Mouse (Mus musculus) heart, embryonic 10.5 days (tissue): Measurements from ENCODE around the gene Wdr1. TPM values are rescaled to one million over a fixed set of nuclear protein-coding genes. Genes with fewer than 3 reads are reported as not detected.

Experiments used
- DNase-seq: peaks from one replicate; pipeline ENCODE4 v3.0.0-alpha.2; 2017; ENCODE audit warnings: low spot score
- H3K27ac ChIP-seq: fragments of 300-500 bp; sonication (generic); 2 replicates; pipeline ENCODE4 v1.5.1; 2016; ENCODE audit warnings: mild to moderate bottlenecking
- H3K27me3 ChIP-seq: fragments of 300-500 bp; sonication (generic); 2 replicates; pipeline ENCODE4 v1.6.1; 2016; ENCODE audit warnings: mild to moderate bottlenecking; ENCODE audit not compliant: poor library complexity, insufficient read depth, severe bottlenecking
- H3K36me3 ChIP-seq: fragments of 300-500 bp; sonication (generic); 2 replicates; pipeline ENCODE4 v1.6.1; 2016; ENCODE audit warnings: mild to moderate bottlenecking, moderate library complexity
- H3K4me1 ChIP-seq: fragments of 300-500 bp; sonication (generic); 2 replicates; pipeline ENCODE4 v1.6.1; 2016; ENCODE audit warnings: mild to moderate bottlenecking
- H3K4me3 ChIP-seq: fragments of 300-500 bp; sonication (generic); 2 replicates; pipeline ENCODE4 v1.5.1; 2016; ENCODE audit warnings: mild to moderate bottlenecking, moderate library complexity
- H3K9me3 ChIP-seq: fragments of 300-500 bp; sonication (generic); 2 replicates; pipeline ENCODE4 v1.6.1; 2016; ENCODE audit warnings: mild to moderate bottlenecking, moderate library complexity
- WGBS: fragments of 180-500 bp; shearing (Covaris S2); methylation state at CpG from one replicate; pipeline ENCODE4 v1.1.7; 2016; 5-methylcytosine and 5-hydroxymethylcytosine counted together
- polyA plus RNA-seq: library from polyadenylated mRNA; unstranded; fragments of >200 nt; fragmentation: Nextera tagmentation; extraction: Ambion mirVana; gene quantifications from 2 replicates; pipeline ENCODE4 v1.2.1, GENCODE M21; 2016

Gene Wdr1
- polyA plus RNA-seq, 1 experiment from 2014 or later, result 243 TPM

DNA sequence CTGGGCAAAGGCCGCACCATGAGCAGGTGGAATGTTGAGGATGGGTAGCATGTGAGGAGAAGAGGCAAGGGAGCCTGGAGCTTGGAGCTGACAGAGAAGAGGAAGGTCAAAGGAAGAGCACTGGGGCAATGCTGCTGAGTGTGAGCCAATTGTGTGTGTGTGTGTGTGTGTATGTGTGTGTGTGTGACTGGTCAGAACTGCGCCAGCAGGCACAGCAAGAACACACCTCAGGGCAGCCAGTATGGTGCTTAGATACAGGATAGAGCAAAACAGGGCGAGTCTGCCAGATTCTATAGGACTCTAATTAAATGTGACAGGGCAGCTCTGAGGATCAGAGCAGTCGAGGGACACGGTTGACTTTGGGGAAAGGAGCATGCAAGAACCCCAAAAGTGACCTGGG, 4.2 kb downstream of the Wdr1 start:
- peaks cover 74% of the 10 kb centered on the region for H3K4me1 ChIP-seq

DNA sequence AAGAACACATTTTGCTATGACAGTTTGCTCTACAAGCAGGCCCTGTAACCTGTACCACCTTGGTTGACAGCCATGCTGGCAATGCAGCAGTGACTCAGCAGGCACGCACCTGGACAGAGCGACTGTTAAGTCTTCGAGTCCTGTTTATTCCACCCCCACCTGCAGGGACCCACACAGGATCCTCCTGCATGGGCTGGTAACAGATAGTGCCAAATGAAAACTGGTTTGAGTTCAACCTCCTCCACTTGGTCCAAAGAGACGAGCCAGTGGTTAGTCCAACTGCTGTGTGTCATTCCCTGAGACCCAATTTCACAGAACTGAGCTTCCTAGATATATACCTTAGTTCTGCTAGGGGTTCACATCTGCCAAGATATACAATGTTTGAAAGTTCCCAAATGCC, 5.2 kb downstream of the Wdr1 start:
- peaks cover 69% of the 10 kb centered on the region for H3K36me3 ChIP-seq
- H3K9me3 ChIP-seq, result no peaks in the 10 kb centered on the region
- H3K4me1 ChIP-seq, result peaks cover 83% of the 10 kb centered on the region
- 91% methylated on average over 4 of the region's 4 CpGs for WGBS
- H3K27me3 ChIP-seq, result no peaks in the 10 kb centered on the region
- no peak overlapping the region for H3K4me3 ChIP-seq
- H3K27ac ChIP-seq, result no peak overlapping the region
- DNase-seq, result no peak

More for the DNA sequence above, 4.2 kb downstream of the Wdr1 start:
- 80% methylated on average over 5 of the region's 5 CpGs for WGBS
- no peak for DNase-seq
- Histone ChIP-seq H3K4me3 (no peak overlapping the region), H3K27me3 (no peaks in the 10 kb centered on the region), H3K36me3 (peaks cover 60% of the 10 kb centered on the region), H3K9me3 (no peaks in the 10 kb centered on the region), H3K27ac (no peak overlapping the region)

DNA sequence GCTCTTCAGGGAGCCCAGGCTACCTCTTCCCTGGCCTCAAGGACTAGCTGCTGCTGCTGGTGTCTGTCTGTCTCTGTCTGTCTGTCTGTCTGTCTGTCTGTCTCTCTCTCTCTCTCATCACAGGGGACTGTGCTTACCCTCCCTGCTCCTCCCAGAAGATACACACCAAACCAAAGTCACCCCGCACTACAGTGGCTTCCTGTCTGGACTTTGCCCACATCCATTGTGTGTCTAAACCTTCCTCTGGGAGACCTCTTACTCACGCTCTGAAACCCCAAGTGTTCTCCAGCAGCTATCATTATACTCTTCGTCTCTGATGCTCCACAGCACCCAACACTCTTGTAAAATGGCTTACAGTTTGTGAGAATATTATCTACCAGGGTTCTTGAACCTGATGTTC, 6.6 kb downstream of the Wdr1 start:
- DNase-seq, result no peak
- Histone ChIP-seq H3K9me3 (no peaks in the 10 kb centered on the region), H3K27ac (no peak overlapping the region), H3K27me3 (no peaks in the 10 kb centered on the region), H3K4me3 (no peak overlapping the region), H3K4me1 (peaks cover 81% of the 10 kb centered on the region), H3K36me3 (peaks cover 81% of the 10 kb centered on the region)
- WGBS, result 82% methylated on average over 3 of the region's 3 CpGs

DNA sequence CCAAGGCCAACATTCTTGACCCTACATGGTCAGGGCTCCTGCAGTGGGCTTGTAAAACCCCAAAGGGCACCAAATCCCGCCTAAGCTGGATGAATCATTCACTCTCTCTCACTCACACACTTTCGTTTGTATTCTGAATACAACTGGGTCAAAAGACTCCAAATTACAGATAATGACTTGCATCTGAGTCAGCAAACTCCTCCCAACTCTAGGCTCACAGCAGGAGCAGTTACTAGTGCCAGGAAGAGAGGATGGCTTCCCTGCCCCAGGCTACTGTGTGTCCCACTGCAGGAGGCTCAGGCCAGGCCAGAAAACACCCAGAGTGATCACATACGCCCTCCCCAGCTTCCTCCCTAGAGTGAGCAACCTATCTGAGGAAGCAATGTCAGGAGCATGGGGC, 9.1 kb downstream of the Wdr1 start:
- Histone ChIP-seq H3K36me3 (peaks cover 95% of the 10 kb centered on the region), H3K27ac (peak overlapping the region; percentile 67)

DNA sequence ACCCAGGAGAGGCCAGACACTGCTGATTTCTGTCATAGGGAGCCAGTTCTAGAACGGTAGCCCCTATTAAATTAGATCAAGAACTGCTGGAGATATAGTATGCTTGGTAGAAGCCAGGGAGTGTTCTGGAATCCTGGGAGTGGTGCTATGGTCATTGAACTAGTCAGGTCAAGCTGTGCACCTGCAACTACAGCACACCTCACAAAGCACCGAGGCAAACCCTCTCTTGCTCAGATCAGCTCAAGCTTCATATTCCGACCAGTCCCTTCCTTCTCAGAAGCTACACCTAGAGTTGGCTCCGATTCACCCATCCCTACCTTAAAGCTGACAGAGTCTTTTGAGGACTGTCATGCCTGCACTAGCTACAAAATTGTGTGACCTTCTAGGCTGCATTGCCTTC, 9.5 kb downstream of the Wdr1 start:
- no peaks in the 10 kb centered on the region for H3K9me3 ChIP-seq
- peak overlapping the region; percentile 38; the same call in 1 of the 2 replicates for H3K27ac ChIP-seq
- WGBS, result 90% methylated on average over 4 of the region's 4 CpGs
- H3K36me3 ChIP-seq, result peaks cover 95% of the 10 kb centered on the region
- no peak overlapping the region for H3K4me3 ChIP-seq
- H3K4me1 ChIP-seq, result peaks cover 85% of the 10 kb centered on the region
- no peaks in the 10 kb centered on the region for H3K27me3 ChIP-seq
- DNase-seq, result no peak

More for the DNA sequence above, 9.1 kb downstream of the Wdr1 start:
- 55% methylated on average over 3 of the region's 3 CpGs for WGBS
- Histone ChIP-seq H3K9me3 (no peaks in the 10 kb centered on the region), H3K4me3 (no peak overlapping the region), H3K27me3 (no peaks in the 10 kb centered on the region), H3K4me1 (peaks cover 85% of the 10 kb centered on the region)
- DNase-seq, result no peak

DNA sequence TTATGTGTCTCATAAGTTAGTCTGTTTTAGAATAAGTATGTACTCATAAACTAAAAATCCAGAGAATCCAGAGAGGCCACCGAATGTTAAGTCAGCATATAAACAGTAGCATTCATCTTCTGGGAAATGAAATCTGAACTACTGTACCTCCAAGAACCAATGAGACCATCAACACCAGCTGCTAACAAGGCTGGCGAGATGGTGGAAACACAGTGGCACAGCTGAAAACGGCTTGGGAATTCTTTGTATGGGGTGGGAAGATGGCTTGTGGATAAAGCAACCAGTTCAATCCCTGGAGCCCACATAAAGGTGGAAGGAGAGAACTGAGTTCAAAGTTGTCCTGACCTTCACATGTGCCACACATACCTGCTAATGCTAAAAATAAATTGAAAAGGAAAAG, 10.4 kb downstream of the Wdr1 start:
- no peak for DNase-seq
- 81% methylated on average over 3 of the region's 3 CpGs for WGBS
- Histone ChIP-seq H3K9me3 (no peaks in the 10 kb centered on the region), H3K27me3 (no peaks in the 10 kb centered on the region), H3K4me3 (no peak overlapping the region), H3K27ac (no peak overlapping the region), H3K36me3 (peaks cover 95% of the 10 kb centered on the region), H3K4me1 (peaks cover 87% of the 10 kb centered on the region)

DNA sequence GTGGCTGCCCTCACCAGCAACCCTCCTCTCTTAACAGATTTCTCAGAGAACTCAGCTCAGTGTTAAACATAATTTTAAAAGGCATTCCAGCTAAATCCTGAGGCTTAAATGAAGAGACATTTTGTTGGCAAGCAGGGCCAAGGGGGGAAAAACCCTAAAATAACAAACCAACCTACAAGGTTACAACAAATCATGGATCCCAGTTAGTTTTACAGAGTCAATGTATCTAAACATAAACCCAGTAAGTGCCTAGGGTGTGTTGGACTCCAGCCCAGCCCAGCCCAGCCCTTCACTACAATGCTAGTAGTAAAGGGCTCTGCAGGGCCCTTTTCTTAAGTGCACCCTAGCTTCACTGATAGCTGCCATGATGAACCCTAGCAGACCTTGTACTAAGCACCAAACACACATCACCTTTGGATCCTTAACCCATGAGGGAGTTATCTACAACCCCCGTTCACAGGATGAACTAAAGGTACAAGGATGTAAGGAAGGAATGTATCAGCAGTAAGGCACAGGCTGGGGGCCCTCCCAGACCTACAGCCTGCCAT, 12.7 kb downstream of the Wdr1 start:
- Histone ChIP-seq H3K9me3 (no peaks in the 10 kb centered on the region), H3K4me3 (no peak overlapping the region; the same call in 1 of the 2 replicates), H3K36me3 (peaks cover 97% of the 10 kb centered on the region), H3K27ac (peak overlapping the region; percentile 69; the same call in 1 of the 2 replicates), H3K27me3 (no peaks in the 10 kb centered on the region), H3K4me1 (peaks cover 75% of the 10 kb centered on the region)
- DNase-seq, result no peak
- WGBS, result 43% methylated on average over 1 of the region's 1 CpGs

DNA sequence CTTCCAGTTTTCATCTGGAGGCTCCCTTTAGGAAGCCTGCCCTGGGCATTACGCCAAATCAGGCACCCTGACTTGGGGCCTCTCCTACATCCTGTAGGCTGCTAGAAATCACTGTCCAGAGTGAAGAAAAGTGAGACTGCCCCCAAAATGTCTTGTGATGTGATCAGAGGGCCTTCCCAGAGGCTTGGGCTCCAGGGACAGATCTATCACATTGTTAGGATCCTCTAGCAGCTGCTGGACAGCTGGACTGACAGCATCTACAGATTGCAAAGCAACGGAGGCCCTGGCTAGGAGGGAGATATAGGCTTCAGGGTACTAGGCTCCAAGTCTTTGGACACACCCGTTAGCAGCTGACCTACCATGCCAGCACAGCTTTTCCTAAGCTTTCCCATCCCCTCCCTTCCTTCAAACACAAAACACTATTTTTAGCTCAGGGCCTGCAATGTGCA, 13.5 kb downstream of the Wdr1 start:
- Histone ChIP-seq H3K27me3 (no peaks in the 10 kb centered on the region), H3K36me3 (peaks cover 97% of the 10 kb centered on the region), H3K9me3 (no peaks in the 10 kb centered on the region), H3K4me1 (peaks cover 67% of the 10 kb centered on the region), H3K4me3 (no peak overlapping the region), H3K27ac (peak overlapping the region; percentile 69)
- no peak for DNase-seq
- 46% methylated on average over 3 of the region's 3 CpGs for WGBS

DNA sequence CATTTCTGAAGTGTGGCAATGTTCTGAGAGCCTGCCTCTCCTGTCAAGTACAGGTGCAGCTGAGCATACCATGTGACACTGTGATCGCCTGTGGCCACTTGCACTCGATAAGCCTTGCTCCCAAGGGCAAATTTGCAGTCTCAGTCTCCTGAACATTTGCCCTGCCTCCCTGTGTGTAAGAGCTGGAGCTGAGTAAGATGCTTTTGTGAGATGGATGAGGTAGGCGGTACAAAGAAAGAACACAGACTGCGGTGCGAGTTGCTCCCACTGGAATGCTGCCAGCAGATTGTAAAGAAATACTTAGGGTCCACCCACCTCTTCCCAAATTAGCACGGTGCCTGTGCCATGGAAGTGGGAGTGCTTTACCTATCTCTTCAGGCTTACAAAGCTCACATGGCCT, 15.6 kb downstream of the Wdr1 start:
- H3K27me3 ChIP-seq, result no peaks in the 10 kb centered on the region
- WGBS, result 48% methylated on average over 6 of the region's 6 CpGs
- H3K36me3 ChIP-seq, result peaks cover 100% of the 10 kb centered on the region
- no peaks in the 10 kb centered on the region for H3K9me3 ChIP-seq
- DNase-seq, result no peak
- H3K4me3 ChIP-seq, result no peak overlapping the region
- no peak overlapping the region for H3K27ac ChIP-seq
- peaks cover 51% of the 10 kb centered on the region for H3K4me1 ChIP-seq

DNA sequence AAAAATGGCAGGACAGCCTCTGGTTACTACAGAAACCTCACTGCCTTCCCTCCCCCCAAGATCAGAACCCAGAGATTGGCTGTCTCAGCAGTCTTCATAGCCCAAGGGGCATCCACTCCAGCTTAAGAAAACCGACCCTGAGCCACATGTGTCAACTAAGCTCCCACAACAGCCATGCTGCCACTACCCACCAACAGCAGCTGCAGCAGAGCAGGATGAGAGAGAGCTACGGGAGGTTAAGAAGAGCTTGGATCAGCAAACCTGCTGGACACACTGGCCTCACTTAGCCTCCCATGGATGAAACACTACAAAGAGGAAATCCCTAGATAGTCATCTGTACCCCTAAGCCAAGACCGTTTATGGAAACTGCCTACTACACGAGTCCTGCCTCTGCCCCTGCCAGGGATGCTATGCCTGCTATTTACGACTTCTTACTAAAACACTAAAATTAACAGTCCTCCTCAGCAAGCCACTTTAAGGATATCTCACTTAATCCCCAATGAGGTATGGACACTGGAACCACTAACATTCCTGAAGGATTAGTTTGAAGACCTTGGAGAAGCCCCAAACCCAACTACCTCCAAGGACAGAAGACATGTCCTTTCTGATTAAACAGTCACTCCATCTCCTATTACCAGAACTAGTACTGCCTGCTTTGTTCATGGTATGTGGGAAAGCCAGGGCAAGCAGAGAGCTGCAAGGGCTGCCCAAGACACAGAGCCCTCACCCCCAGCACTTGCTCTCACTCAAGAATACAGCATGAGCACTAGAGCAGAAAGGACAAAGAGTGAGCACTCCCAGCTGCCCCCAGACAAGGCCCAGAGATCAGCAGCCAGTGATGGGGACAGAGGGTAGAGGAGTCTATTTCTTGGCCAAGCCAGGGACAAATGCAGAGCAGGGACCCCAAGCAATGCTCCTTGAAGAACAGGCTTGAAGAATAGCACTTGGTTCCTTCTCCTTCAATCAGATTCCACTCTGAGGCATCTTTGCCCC, 18.3 kb downstream of the Wdr1 start:
- Histone ChIP-seq H3K4me1 (peaks cover 36% of the 10 kb centered on the region), H3K27ac (no peak overlapping the region), H3K9me3 (no peaks in the 10 kb centered on the region), H3K27me3 (no peaks in the 10 kb centered on the region), H3K4me3 (no peak overlapping the region), H3K36me3 (peaks cover 100% of the 10 kb centered on the region)
- DNase-seq, result no peak
- WGBS, result 71% methylated on average over 5 of the region's 5 CpGs

DNA sequence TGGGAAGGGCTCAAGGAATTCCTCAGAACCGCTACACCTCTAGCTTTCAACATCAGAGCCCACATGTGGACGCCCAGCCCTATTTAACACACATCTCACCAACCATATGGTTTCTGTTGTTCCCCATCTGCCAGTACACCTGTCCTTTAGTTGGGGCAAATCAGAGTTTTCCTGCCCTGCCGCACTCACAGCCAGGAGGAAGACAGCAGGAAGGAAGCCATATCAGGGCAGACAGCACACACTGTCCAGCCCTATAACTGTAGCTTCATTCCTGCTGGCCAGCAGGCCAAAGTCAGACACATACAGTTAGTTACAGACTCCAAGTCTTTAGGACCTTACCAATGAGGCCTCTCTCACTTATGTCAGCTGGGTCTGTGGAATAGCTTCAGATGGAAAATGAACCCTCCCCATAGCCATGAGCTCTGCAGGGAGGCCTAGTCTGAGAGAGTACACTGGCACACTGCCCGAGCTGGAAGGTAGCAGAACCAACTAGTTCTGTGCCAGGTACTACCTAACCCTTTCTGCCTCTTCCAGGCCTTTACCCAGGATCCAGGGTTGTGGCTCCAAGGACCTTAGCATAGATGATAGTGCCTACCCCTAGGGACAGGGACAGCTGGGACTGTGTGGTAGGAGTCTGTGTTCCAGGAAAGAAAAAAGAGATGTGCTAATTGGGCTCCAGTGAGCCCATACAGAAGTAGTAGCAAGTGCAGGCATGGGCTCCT, 19.4 kb downstream of the Wdr1 start:
- Histone ChIP-seq H3K36me3 (peaks cover 100% of the 10 kb centered on the region), H3K4me3 (no peak overlapping the region), H3K27ac (no peak overlapping the region), H3K27me3 (no peaks in the 10 kb centered on the region), H3K4me1 (peaks cover 25% of the 10 kb centered on the region), H3K9me3 (no peaks in the 10 kb centered on the region)
- WGBS, result 87% methylated on average over 4 of the region's 4 CpGs
- DNase-seq, result no peak

DNA sequence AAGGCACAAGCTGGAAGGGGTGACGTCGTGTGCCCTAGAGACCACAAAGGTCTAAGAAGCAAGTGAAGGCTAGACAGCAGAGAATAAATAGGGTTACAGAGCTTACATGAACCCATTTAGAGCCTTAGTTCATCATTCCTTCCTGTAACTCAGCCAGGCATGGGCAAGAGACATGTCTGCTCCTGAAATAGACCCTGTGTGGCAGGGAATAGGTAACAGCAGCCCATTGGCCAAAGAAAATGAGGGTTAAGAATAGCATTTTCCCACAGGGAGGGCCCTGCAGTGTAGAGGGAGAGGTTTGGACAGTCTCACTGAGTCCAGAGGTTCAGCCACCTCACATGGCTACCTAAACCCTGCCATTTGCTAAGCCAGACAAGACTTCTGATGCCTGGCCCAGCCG, 21.3 kb downstream of the Wdr1 start:
- DNase-seq, result no peak
- 88% methylated on average over 3 of the region's 3 CpGs for WGBS

DNA sequence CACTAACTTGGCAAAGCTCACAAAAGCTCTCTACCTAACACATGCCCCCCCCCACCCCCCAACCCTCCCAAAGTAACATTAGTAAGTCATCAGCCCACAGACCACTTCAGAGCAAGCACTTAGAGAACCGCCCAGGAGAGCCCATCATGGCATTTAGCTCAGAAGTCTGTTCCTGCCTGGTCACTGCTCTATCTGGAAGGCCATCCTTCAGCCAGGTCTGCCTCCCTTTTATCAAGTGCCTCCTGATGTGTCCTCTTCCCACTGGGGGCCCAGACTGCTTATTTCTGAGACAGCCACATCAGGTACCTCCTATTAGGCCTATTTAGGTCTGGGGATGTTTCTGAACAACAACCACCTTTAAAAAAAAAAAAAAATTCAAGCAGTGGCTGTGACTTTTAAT, 22.1 kb downstream of the Wdr1 start:
- Histone ChIP-seq H3K27ac (no peak overlapping the region), H3K9me3 (no peaks in the 10 kb centered on the region), H3K4me3 (no peak overlapping the region), H3K27me3 (no peaks in the 10 kb centered on the region), H3K36me3 (peaks cover 100% of the 10 kb centered on the region), H3K4me1 (peaks cover 8% of the 10 kb centered on the region; the same call in 1 of the 2 replicates)
- no peak for DNase-seq
- WGBS, result 67% methylated on average over 1 of the region's 1 CpGs

More for the DNA sequence above, 21.3 kb downstream of the Wdr1 start:
- H3K27me3 ChIP-seq, result no peaks in the 10 kb centered on the region
- peaks cover 100% of the 10 kb centered on the region for H3K36me3 ChIP-seq
- H3K9me3 ChIP-seq, result no peaks in the 10 kb centered on the region
- H3K4me1 ChIP-seq, result peaks cover 8% of the 10 kb centered on the region; the same call in 1 of the 2 replicates
- no peak overlapping the region for H3K4me3 ChIP-seq
- no peak overlapping the region; the same call in 1 of the 2 replicates for H3K27ac ChIP-seq
